Mouse (Mus musculus): ENCODE results near the gene Olfr215. TPM values are rescaled to one million over a fixed set of nuclear protein-coding genes. Genes with fewer than 3 reads are reported as not detected.

The Olfr215 gene
- polyA plus RNA-seq, 1 experiment from 2014 or later, result not detected

DNA sequence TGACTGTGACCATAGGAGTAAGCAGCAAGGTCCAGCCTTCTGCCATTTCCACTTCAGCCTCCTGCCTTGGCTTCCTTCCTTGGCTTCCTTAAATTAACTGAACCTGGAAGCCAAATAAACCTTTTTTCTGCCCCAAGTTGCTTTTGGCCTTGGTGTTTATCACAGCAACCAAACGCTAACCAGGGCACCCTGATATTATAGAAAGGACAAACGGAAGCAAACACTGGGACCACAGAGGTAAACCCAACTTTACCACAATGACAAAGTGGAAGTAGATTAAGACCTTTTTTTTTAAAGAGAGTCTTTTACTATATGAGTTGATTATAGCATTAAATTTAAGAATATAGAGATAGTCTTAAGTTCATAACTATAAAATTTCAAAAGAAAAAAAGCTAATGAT lies 41.5 kb downstream of the Olfr215 start:
- H3K27me3 ChIP-seq (ENCODE audit: insufficient read depth, low read length), result no peaks in the 10 kb centered on the region
- DNase-seq (no peak), ATAC-seq (ENCODE audit: insufficient read depth) (no peak)
- no peak for TF ChIP-seq CTCF (IDR thresholded peaks at IDR 0.05; ENCODE audit: low read depth)
- no peak overlapping the region for H3K4me2 ChIP-seq
- H3K36me3 ChIP-seq (ENCODE audit: insufficient read depth), result no peaks in the 10 kb centered on the region
- H3K27ac ChIP-seq (ENCODE audit: low read depth), result no peak overlapping the region
- no peak overlapping the region for H3K9ac ChIP-seq
- H3K4me1 ChIP-seq (ENCODE audit: insufficient read depth), result no peaks in the 10 kb centered on the region
- no peaks in the 10 kb centered on the region for H3K9me3 ChIP-seq (ENCODE audit: low read depth, low read length)
- no peak overlapping the region for H3K4me3 ChIP-seq (ENCODE audit: low read depth, low read length)
- WGBS, result 77% methylated on average over 2 of the region's 2 CpGs

DNA sequence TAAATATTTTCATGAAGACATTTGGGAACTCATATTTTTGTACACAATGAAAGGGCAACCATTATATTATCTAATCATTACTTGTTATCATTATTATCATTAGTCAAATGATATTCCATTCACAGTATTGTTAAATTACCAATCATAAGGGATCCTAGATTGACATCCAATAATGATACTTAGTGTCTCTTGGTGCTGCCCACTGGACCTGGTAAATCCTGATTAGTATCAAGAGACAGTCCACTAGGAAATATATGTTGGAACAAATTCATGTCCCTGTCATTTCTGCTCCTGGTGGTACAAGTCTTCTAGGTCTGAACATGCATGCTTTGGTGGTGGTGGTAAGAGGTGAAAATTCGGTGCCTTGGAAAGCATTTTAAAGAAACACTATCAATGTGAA lies 45.8 kb downstream of the Olfr215 start, which contains the start of gene Olfr213:
Gene Olfr213 (plus strand): TSS at position 301 of the 400 bp plus-strand sequence.
- Histone ChIP-seq H3K9me3 (ENCODE audit: low read depth, low read length) (no peaks in the 10 kb centered on the region), H3K9ac (no peak within 1 kb of the TSS), H3K4me3 (ENCODE audit: low read depth, low read length) (no peak within 1 kb of the TSS), H3K27me3 (ENCODE audit: insufficient read depth, low read length) (no peaks in the 10 kb centered on the region), H3K4me1 (ENCODE audit: insufficient read depth) (no peaks in the 10 kb centered on the region), H3K36me3 (ENCODE audit: insufficient read depth) (no peaks in the 10 kb centered on the region), H3K27ac (ENCODE audit: low read depth) (no peak within 1 kb of the TSS), H3K4me2 (no peak within 1 kb of the TSS)
- WGBS, result 78% methylated on average over 1 of the region's 1 CpGs
- ATAC-seq (ENCODE audit: insufficient read depth) (no peak), DNase-seq (no peak)
- TF ChIP-seq CTCF (IDR thresholded peaks at IDR 0.05; ENCODE audit: low read depth), result no peak

Other genes starting within 250 kb of the Olfr215 start
- gene March8, start 246.2 kb downstream of the Olfr215 start, polyA plus RNA-seq (2014; fragmentation: Nextera tagmentation; extraction: Ambion mirVana), result 29.0 and 30.8 TPM in 2 replicates
- gene Alox5, start 123.0 kb downstream of the Olfr215 start, polyA plus RNA-seq (2014; fragmentation: Nextera tagmentation; extraction: Ambion mirVana), result 0.87 and 0.96 TPM in 2 replicates
- not detected in 2 replicates for gene Olfr211, start 95.1 kb downstream of the Olfr215 start, polyA plus RNA-seq (2014; fragmentation: Nextera tagmentation; extraction: Ambion mirVana)
- not detected in 2 replicates for gene Olfr212, start 77.7 kb downstream of the Olfr215 start, polyA plus RNA-seq (2014; fragmentation: Nextera tagmentation; extraction: Ambion mirVana)
- not detected in 2 replicates for gene Olfr213, start 45.7 kb downstream of the Olfr215 start, polyA plus RNA-seq (2014; fragmentation: Nextera tagmentation; extraction: Ambion mirVana)
- 0.58 and 0.68 TPM in 2 replicates for gene Gm5580, start 33.1 kb downstream of the Olfr215 start, polyA plus RNA-seq (2014; fragmentation: Nextera tagmentation; extraction: Ambion mirVana)
- gene Olfr214, start 30.0 kb downstream of the Olfr215 start, polyA plus RNA-seq (2014; fragmentation: Nextera tagmentation; extraction: Ambion mirVana), result not detected in 2 replicates
- gene Zfp422, start 44.8 kb upstream of the Olfr215 start, polyA plus RNA-seq (2014; fragmentation: Nextera tagmentation; extraction: Ambion mirVana), result 181 and 186 TPM in 2 replicates
- gene Depp1, start 66.4 kb upstream of the Olfr215 start, polyA plus RNA-seq (2014; fragmentation: Nextera tagmentation; extraction: Ambion mirVana), result 23.5 and 24.0 TPM in 2 replicates
- gene Rassf4, start 89.8 kb upstream of the Olfr215 start, polyA plus RNA-seq (2014; fragmentation: Nextera tagmentation; extraction: Ambion mirVana), result 5.1 and 5.6 TPM in 2 replicates
- gene Tmem72, start 132.7 kb upstream of the Olfr215 start, polyA plus RNA-seq (2014; fragmentation: Nextera tagmentation; extraction: Ambion mirVana), result 0.05 and 0.07 TPM in 2 replicates